Mouse (Mus musculus) lung, postnatal 14 days (tissue): ENCODE results near the gene A930009A15Rik.

Source experiments
- DNase-seq: peaks from one replicate; pipeline ENCODE4 v3.0.0; 2021

Gene A930009A15Rik

GRCm38 (mm10) chr10:115581971-115582370 lies 12.2 kb downstream of the A930009A15Rik start:
- no peak for DNase-seq

GRCm38 (mm10) chr10:115583071-115583470 lies 13.3 kb downstream of the A930009A15Rik start:
- DNase-seq, result no peak

- DNase-seq, result no peak
Observed at GRCm38 (mm10) chr10:115584656-115585055, 14.9 kb downstream of the A930009A15Rik start.

- no peak for DNase-seq
Observed at GRCm38 (mm10) chr10:115585491-115586245, 15.9 kb downstream of the A930009A15Rik start.

GRCm38 (mm10) chr10:115586246-115587231 lies 16.8 kb downstream of the A930009A15Rik start:
- peak; percentile 11 for DNase-seq

GRCm38 (mm10) chr10:115587301-115587969 lies 17.6 kb downstream of the A930009A15Rik start, which contains the start of gene Lgr5:
Lgr5 (minus strand) TSS chr10:115587780.
- DNase-seq, result peak; percentile 51

GRCm38 (mm10) chr10:115587979-115588378 lies 18.2 kb downstream of the A930009A15Rik start:
- no peak for DNase-seq

GRCm38 (mm10) chr10:115593221-115593620 lies 23.4 kb downstream of the A930009A15Rik start:
- no peak for DNase-seq

GRCm38 (mm10) chr10:115593651-115594050 lies 23.9 kb downstream of the A930009A15Rik start:
- no peak for DNase-seq

GRCm38 (mm10) chr10:115595748-115596147 lies 26.0 kb downstream of the A930009A15Rik start:
- DNase-seq, result no peak

GRCm38 (mm10) chr10:115617456-115618287 lies 47.9 kb downstream of the A930009A15Rik start:
- peak; percentile 52 for DNase-seq

GRCm38 (mm10) chr10:115618288-115618856 lies 48.6 kb downstream of the A930009A15Rik start:
- peak; percentile 2 for DNase-seq

GRCm38 (mm10) chr10:115623481-115623880 lies 53.7 kb downstream of the A930009A15Rik start:
- no peak for DNase-seq

GRCm38 (mm10) chr10:115623956-115624671 lies 54.3 kb downstream of the A930009A15Rik start:
- peak; percentile 64 for DNase-seq

GRCm38 (mm10) chr10:115624957-115625356 lies 55.2 kb downstream of the A930009A15Rik start:
- DNase-seq, result no peak

- DNase-seq, result no peak
Observed at GRCm38 (mm10) chr10:115626678-115627077, 56.9 kb downstream of the A930009A15Rik start.
